21 mouse cellular contexts compared by ENCODE assay signal in the genomic region with DNA sequence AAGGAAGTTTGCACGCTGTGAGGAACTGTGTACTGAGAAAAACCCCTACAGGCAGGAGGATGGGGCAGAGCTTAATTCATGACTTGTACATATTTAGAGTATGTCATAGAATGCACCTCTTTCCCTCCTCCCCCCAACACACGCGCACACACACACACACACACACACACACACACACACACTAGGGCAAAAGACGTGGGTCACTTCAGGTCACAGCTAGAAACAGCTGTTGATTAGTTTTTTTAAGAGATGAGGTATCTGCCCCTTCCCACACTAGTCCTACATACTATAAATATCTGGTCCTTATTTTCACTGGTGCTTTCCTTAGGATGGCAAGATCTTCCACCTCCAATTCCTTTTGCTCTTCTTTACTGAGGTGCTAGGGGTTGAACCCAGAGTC.
DNase-seq lines count a peak whose midpoint lies in the region; ATAC-seq and TF ChIP-seq lines count a peak whose summit lies in the region.
"Had no signal": no experiment of that assay in that cellular context is flagged by ENCODE, and none has a peak within 500 bp of the region (broad histone marks: within the 10 kb centered on the region; RNA-seq: fewer than 3 reads in every experiment).

No protein-coding gene starts in this region.

- TF ChIP-seq CTCF in liver, postnatal 0 days (IDR thresholded peaks at IDR 0.05; ENCODE audit: low read depth): no peak

- no peak overlapping the region for H3K4me3 ChIP-seq in kidney, embryonic 15.5 days (replicated peaks)
- no peak overlapping the region for H3K4me3 ChIP-seq in liver, embryonic 15.5 days (replicated peaks)
- no peak overlapping the region for H3K4me3 ChIP-seq in liver, postnatal 0 days (ENCODE audit: low read depth, low read length)
- H3K4me3 ChIP-seq in myocyte: no peak overlapping the region
- H3K4me3 ChIP-seq in neural tube, embryonic 15.5 days (replicated peaks): no peak overlapping the region
- H3K4me3 ChIP-seq: forebrain, embryonic 10.5 days; forebrain, embryonic 13.5 days; hindbrain, embryonic 12.5 days; hindbrain, embryonic 15.5 days had no signal

- no peak overlapping the region for H3K9ac ChIP-seq in kidney, embryonic 15.5 days
- no peak overlapping the region for H3K9ac ChIP-seq in liver, embryonic 15.5 days
- H3K9ac ChIP-seq in liver, postnatal 0 days (replicated peaks): no peak overlapping the region
- no peak overlapping the region for H3K9ac ChIP-seq in neural tube, embryonic 15.5 days (replicated peaks)
- H3K9ac ChIP-seq: forebrain, embryonic 13.5 days; hindbrain, embryonic 12.5 days; hindbrain, embryonic 15.5 days had no signal

- no peak overlapping the region for H3K4me2 ChIP-seq in kidney, embryonic 15.5 days
- no peak overlapping the region for H3K4me2 ChIP-seq in liver, embryonic 15.5 days
- H3K4me2 ChIP-seq in liver, postnatal 0 days (ENCODE audit: low read depth, low read length): no peak overlapping the region
- H3K4me2 ChIP-seq in myocyte (ENCODE audit: low read depth): no peak overlapping the region
- H3K4me2 ChIP-seq in neural tube, embryonic 15.5 days: no peak overlapping the region
- H3K4me2 ChIP-seq: forebrain, embryonic 13.5 days; heart, embryonic 11.5 days; hindbrain, embryonic 12.5 days; hindbrain, embryonic 15.5 days had no signal

- H3K79me2 ChIP-seq in myocyte (ENCODE audit: control insufficient read depth, insufficient read depth): peaks cover 78% of the 10 kb centered on the region

- no peak for ATAC-seq in CD4-positive, CD25-positive, alpha-beta regulatory T cell, adult 4 months
- ATAC-seq in kidney, embryonic 15.5 days (replicated peaks; ENCODE audit: low FRiP score): no peak
- no peak for ATAC-seq in liver, embryonic 15.5 days (ENCODE audit: insufficient read depth)
- ATAC-seq in liver, postnatal 0 days: no peak
- ATAC-seq in neural tube, embryonic 15.5 days (ENCODE audit: low FRiP score): no peak
- ATAC-seq: forebrain, embryonic 13.5 days; forebrain, embryonic 16.5 days had no signal

- no peak overlapping the region for H3ac ChIP-seq in myocyte (ENCODE audit: control insufficient read depth, insufficient read length)

- no peak for TF ChIP-seq POLR2A in myocyte (IDR thresholded peaks at IDR 0.05; ENCODE audit: insufficient read length, low read depth)

- H3K36me3 ChIP-seq in kidney, embryonic 15.5 days: no peaks in the 10 kb centered on the region
- H3K36me3 ChIP-seq in liver, embryonic 15.5 days (replicated peaks): no peaks in the 10 kb centered on the region
- H3K36me3 ChIP-seq in liver, postnatal 0 days (replicated peaks; ENCODE audit: insufficient read depth, low read length): no peaks in the 10 kb centered on the region
- no peaks in the 10 kb centered on the region for H3K36me3 ChIP-seq in myocyte (ENCODE audit: control insufficient read depth, insufficient read depth)
- H3K36me3 ChIP-seq in neural tube, embryonic 15.5 days: no peaks in the 10 kb centered on the region
- H3K36me3 ChIP-seq: forebrain, embryonic 10.5 days; hindbrain, embryonic 12.5 days; hindbrain, embryonic 15.5 days had no signal

- H3K27ac ChIP-seq in kidney, embryonic 15.5 days: 0 out of 2 replicates have a peak overlapping the region, but pooled peaks have one; percentile 76
- H3K27ac ChIP-seq in liver, embryonic 15.5 days (replicated peaks): 0 out of 2 replicates have a peak overlapping the region, but pooled peaks have one; percentile 19
- H3K27ac ChIP-seq in liver, postnatal 0 days (ENCODE audit: low read depth): no peak overlapping the region
- no peak overlapping the region for H3K27ac ChIP-seq in neural tube, embryonic 15.5 days (replicated peaks)
- H3K27ac ChIP-seq: forebrain, embryonic 10.5 days; forebrain, embryonic 13.5 days; hindbrain, embryonic 12.5 days; hindbrain, embryonic 15.5 days had no signal

- 81% methylated on average over 4 of the region's 4 CpGs for WGBS in kidney, embryonic 15.5 days
- 74% methylated on average over 4 of the region's 4 CpGs for WGBS in liver, embryonic 15.5 days (ENCODE audit: insufficient replicate concordance)
- WGBS in liver, postnatal 0 days (ENCODE audit: insufficient replicate concordance): 66% methylated on average over 2 of the region's 4 CpGs
- WGBS in neural tube, embryonic 15.5 days: 87% methylated on average over 4 of the region's 4 CpGs

- peaks cover 66% of the 10 kb centered on the region for H3K4me1 ChIP-seq in kidney, embryonic 15.5 days
- peaks cover 81% of the 10 kb centered on the region for H3K4me1 ChIP-seq in liver, embryonic 15.5 days (replicated peaks)
- peaks cover 44% of the 10 kb centered on the region for H3K4me1 ChIP-seq in liver, postnatal 0 days (ENCODE audit: insufficient read depth)
- peaks cover 17% of the 10 kb centered on the region; the same call in 1 of the 2 replicates for H3K4me1 ChIP-seq in neural tube, embryonic 15.5 days

- no peak for TF ChIP-seq EP300 in liver, postnatal 0 days (IDR thresholded peaks at IDR 0.05; ENCODE audit: low read depth)

- no peaks in the 10 kb centered on the region for H3K9me3 ChIP-seq in kidney, embryonic 15.5 days (replicated peaks)
- no peaks in the 10 kb centered on the region for H3K9me3 ChIP-seq in liver, embryonic 15.5 days (replicated peaks)
- no peaks in the 10 kb centered on the region for H3K9me3 ChIP-seq in liver, postnatal 0 days (ENCODE audit: low read length)
- no peaks in the 10 kb centered on the region for H3K9me3 ChIP-seq in neural tube, embryonic 15.5 days (replicated peaks)
- H3K9me3 ChIP-seq: forebrain, embryonic 10.5 days; forebrain, embryonic 13.5 days; hindbrain, embryonic 12.5 days; hindbrain, embryonic 15.5 days had no signal

- DNase-seq in CD4-positive, CD25-positive, alpha-beta regulatory T cell, adult 2 months (ENCODE audit: low read depth, low spot score): peak; percentile 6
- DNase-seq in kidney, adult 18-20 months: no peak
- DNase-seq in liver, postnatal 0 days: no peak
- DNase-seq: adrenal gland, adult 2 months; adrenal gland, postnatal 14 days; cerebellum, adult 18-20 months; cerebellum, adult 9-10 months; cerebellum, postnatal 14 days; gastrocnemius, postnatal 10 days; heart, adult 11 months had no signal

- H3K27me3 ChIP-seq in kidney, embryonic 15.5 days: no peaks in the 10 kb centered on the region
- no peaks in the 10 kb centered on the region for H3K27me3 ChIP-seq in liver, embryonic 15.5 days
- H3K27me3 ChIP-seq in liver, postnatal 0 days (ENCODE audit: insufficient read depth, low read length): no peaks in the 10 kb centered on the region
- H3K27me3 ChIP-seq in myocyte (ENCODE audit: control insufficient read depth, insufficient read depth, insufficient read length): no peaks in the 10 kb centered on the region
- no peaks in the 10 kb centered on the region for H3K27me3 ChIP-seq in neural tube, embryonic 15.5 days (replicated peaks)
- H3K27me3 ChIP-seq: forebrain, embryonic 13.5 days; hindbrain, embryonic 12.5 days; hindbrain, embryonic 15.5 days had no signal

TF ChIP-seq in myocyte, 11 proteins besides CTCF, POLR2A, EP300 and RAD21:
- TF ChIP-seq TCF12 (IDR thresholded peaks at IDR 0.05; ENCODE audit: insufficient read depth, poor library complexity, severe bottlenecking) (peak; percentile 49), SRF (IDR thresholded peaks at IDR 0.05; ENCODE audit: control insufficient read depth, insufficient read length, low read depth) (no peak), MAX (IDR thresholded peaks at IDR 0.05; ENCODE audit: low read depth) (no peak), MYOD1 (IDR thresholded peaks at IDR 0.05; ENCODE audit: control insufficient read depth in 1 of 3, insufficient read length in 2 of 3, low read depth in 2 of 3) (peak in 2 of 3 experiments; percentile 22 to 54), MYOG (IDR thresholded peaks at IDR 0.05; ENCODE audit: control insufficient read depth in 1 of 3, insufficient read depth in 1 of 3, insufficient read length in 2 of 3, low read depth in 2 of 3) (peak in 2 of 3 experiments; percentile 52 to 53)
TF ChIP-seq in myocyte: peak in this region for 3.

Comparison
In these comparisons a context has a peak if more than half of its experiments do, and no peak if none do; other contexts are left out.
1. H3K27ac ChIP-seq: peak in kidney, embryonic 15.5 days (single experiment) and liver, embryonic 15.5 days (single experiment); none in liver, postnatal 0 days (single experiment) and neural tube, embryonic 15.5 days (single experiment).